Mouse (Mus musculus): ENCODE results near the gene Tdgf1.

DNA sequence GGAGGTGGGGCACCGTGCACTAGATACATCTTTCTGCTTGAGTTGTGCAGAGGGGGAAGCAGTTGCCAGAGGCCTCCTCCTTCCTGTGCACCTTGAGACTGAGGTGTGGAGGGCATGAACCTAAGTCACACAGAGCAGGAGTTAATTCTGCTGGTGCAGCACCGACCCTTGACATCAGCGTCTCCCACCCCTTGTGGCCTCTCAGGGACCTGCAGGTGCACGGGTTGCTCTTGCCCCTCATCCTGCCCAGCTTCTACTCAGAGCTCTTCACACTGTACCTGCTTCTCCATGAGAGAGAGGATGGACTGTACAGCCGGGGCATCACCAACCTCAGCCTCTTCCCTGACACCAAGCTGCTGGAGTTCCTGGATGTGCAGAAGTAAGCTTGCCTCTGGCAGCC is 50.5 kb downstream of the Tdgf1 start:
- TF ChIP-seq CTCF (IDR thresholded peaks at IDR 0.05; ENCODE audit: low read depth), result no peak; the same call in 1 of the 2 replicates
- TF ChIP-seq EP300 (optimal IDR thresholded peaks at IDR 0.05), result no peak
